Mouse (Mus musculus) embryonic facial prominence, embryonic 15.5 days (tissue): ENCODE measurements around the gene Ap3d1. TPM values are rescaled to one million over a fixed set of nuclear protein-coding genes. Genes with fewer than 3 reads are reported as not detected.

Experiments
- ATAC-seq: fragments of 200-750 bp; cut with Nextera tagmentation; 2 replicates; pipeline ENCODE4 v1.8.0; 2017; ENCODE audit warnings: low read depth, moderate TSS enrichment; ENCODE audit not compliant: insufficient number of reproducible peaks, low FRiP score, low TSS enrichment
- H3K27ac ChIP-seq: fragments of 300-500 bp; sonication (generic); replicated peaks from 2 replicates; pipeline ENCODE4 v1.5.1; 2015; ENCODE audit warnings: mild to moderate bottlenecking, inconsistent platforms
- H3K27me3 ChIP-seq: fragments of 300-500 bp; sonication (generic); 2 replicates; pipeline ENCODE4 v1.6.1; 2015; ENCODE audit warnings: inconsistent platforms
- H3K36me3 ChIP-seq: fragments of 300-500 bp; sonication (generic); 2 replicates; pipeline ENCODE4 v1.6.1; 2015; ENCODE audit warnings: mild to moderate bottlenecking, inconsistent platforms
- H3K4me1 ChIP-seq: fragments of 300-500 bp; sonication (generic); 2 replicates; pipeline ENCODE4 v1.6.1; 2015; ENCODE audit warnings: inconsistent platforms
- H3K4me2 ChIP-seq: fragments of 300-500 bp; sonication (generic); replicated peaks from 2 replicates; pipeline ENCODE4 v1.6.1; 2015; ENCODE audit warnings: mild to moderate bottlenecking, inconsistent platforms
- H3K4me3 ChIP-seq: fragments of 300-500 bp; sonication (generic); replicated peaks from 2 replicates; pipeline ENCODE4 v1.5.1; 2015; ENCODE audit warnings: mild to moderate bottlenecking, inconsistent platforms
- H3K9ac ChIP-seq: fragments of 300-500 bp; sonication (generic); 2 replicates; pipeline ENCODE4 v1.6.1; 2015; ENCODE audit warnings: inconsistent platforms
- H3K9me3 ChIP-seq: fragments of 300-500 bp; sonication (generic); replicated peaks from 2 replicates; pipeline ENCODE4 v1.6.1; 2016; ENCODE audit warnings: inconsistent platforms
- WGBS: fragments of 180-500 bp; shearing (Covaris S2); methylation state at CpG from one replicate; pipeline ENCODE4 v1.1.7; 2015; 5-methylcytosine and 5-hydroxymethylcytosine counted together
- polyA plus RNA-seq: library from polyadenylated mRNA; unstranded; fragments of >200 nt; fragmentation: Nextera tagmentation; extraction: Ambion mirVana; gene quantifications from 2 replicates; pipeline ENCODE4 v1.2.1, GENCODE M21; 2015

Ap3d1 gene
- polyA plus RNA-seq, 1 experiment from 2014 or later, result 75.2 TPM

- no peak overlapping the region for H3K4me2 ChIP-seq
- WGBS, result 88% methylated on average over 4 of the region's 4 CpGs
- H3K4me1 ChIP-seq, result peaks cover 32% of the 10 kb centered on the region
- no peaks in the 10 kb centered on the region for H3K27me3 ChIP-seq
- H3K9me3 ChIP-seq, result no peaks in the 10 kb centered on the region
- H3K27ac ChIP-seq, result peak overlapping the region; percentile 77; the same call in 1 of the 2 replicates
- H3K4me3 ChIP-seq, result no peak overlapping the region
- peaks cover 94% of the 10 kb centered on the region for H3K36me3 ChIP-seq
- no peak overlapping the region for H3K9ac ChIP-seq
- no peak for ATAC-seq
Measured at GRCm38 (mm10) chr10:80774981-80775380, 32.9 kb upstream of the Ap3d1 start.

GRCm38 (mm10) chr10:80774549-80774948 lies 32.5 kb upstream of the Ap3d1 start:
- 9% methylated on average over 2 of the region's 2 CpGs for WGBS
- Histone ChIP-seq H3K4me1 (peaks cover 32% of the 10 kb centered on the region), H3K36me3 (peaks cover 94% of the 10 kb centered on the region), H3K9ac (no peak overlapping the region), H3K4me3 (no peak overlapping the region), H3K27ac (peak overlapping the region; percentile 77), H3K4me2 (no peak overlapping the region), H3K9me3 (no peaks in the 10 kb centered on the region), H3K27me3 (no peaks in the 10 kb centered on the region)
- peak; percentile 73 for ATAC-seq

GRCm38 (mm10) chr10:80773816-80774215 lies 31.8 kb upstream of the Ap3d1 start:
- Histone ChIP-seq H3K4me1 (peaks cover 32% of the 10 kb centered on the region), H3K4me2 (no peak overlapping the region), H3K9me3 (no peaks in the 10 kb centered on the region), H3K27me3 (no peaks in the 10 kb centered on the region), H3K27ac (peak overlapping the region; percentile 77), H3K4me3 (no peak overlapping the region), H3K36me3 (peaks cover 91% of the 10 kb centered on the region), H3K9ac (no peak overlapping the region)
- 76% methylated on average over 5 of the region's 5 CpGs for WGBS
- ATAC-seq, result no peak

- Histone ChIP-seq H3K27ac (no peak overlapping the region), H3K4me2 (no peak overlapping the region), H3K4me3 (no peak overlapping the region), H3K9ac (no peak overlapping the region), H3K27me3 (no peaks in the 10 kb centered on the region), H3K4me1 (peaks cover 6% of the 10 kb centered on the region; the same call in 1 of the 2 replicates), H3K36me3 (peaks cover 77% of the 10 kb centered on the region), H3K9me3 (no peaks in the 10 kb centered on the region)
- 85% methylated on average over 6 of the region's 6 CpGs for WGBS
- ATAC-seq, result no peak
Measured at GRCm38 (mm10) chr10:80768365-80768764, 26.3 kb upstream of the Ap3d1 start.

GRCm38 (mm10) chr10:80766161-80766815 lies 24.2 kb upstream of the Ap3d1 start:
- H3K9me3 ChIP-seq, result no peaks in the 10 kb centered on the region
- H3K4me3 ChIP-seq, result no peak overlapping the region
- ATAC-seq, result no peak
- H3K27me3 ChIP-seq, result no peaks in the 10 kb centered on the region
- peaks cover 56% of the 10 kb centered on the region for H3K36me3 ChIP-seq
- H3K4me2 ChIP-seq, result no peak overlapping the region
- no peak overlapping the region for H3K9ac ChIP-seq
- WGBS, result 69% methylated on average over 10 of the region's 10 CpGs
- H3K4me1 ChIP-seq, result 0 out of 2 replicates have a peak, but pooled peaks cover 4% of the 10 kb centered on the region
- no peak overlapping the region for H3K27ac ChIP-seq

GRCm38 (mm10) chr10:80765746-80766145 lies 23.7 kb upstream of the Ap3d1 start:
- H3K9ac ChIP-seq, result no peak overlapping the region
- H3K27ac ChIP-seq, result no peak overlapping the region
- H3K36me3 ChIP-seq, result peaks cover 51% of the 10 kb centered on the region
- H3K4me2 ChIP-seq, result no peak overlapping the region
- 73% methylated on average over 2 of the region's 2 CpGs for WGBS
- peaks cover 10% of the 10 kb centered on the region; the same call in 1 of the 2 replicates for H3K4me1 ChIP-seq
- ATAC-seq, result no peak
- H3K9me3 ChIP-seq, result no peaks in the 10 kb centered on the region
- no peak overlapping the region for H3K4me3 ChIP-seq
- H3K27me3 ChIP-seq, result no peaks in the 10 kb centered on the region

- 84% methylated on average over 2 of the region's 2 CpGs for WGBS
- ATAC-seq, result no peak
- H3K27me3 ChIP-seq, result no peaks in the 10 kb centered on the region
Measured at GRCm38 (mm10) chr10:80763502-80763901, 21.4 kb upstream of the Ap3d1 start.

GRCm38 (mm10) chr10:80761821-80762220 lies 19.8 kb upstream of the Ap3d1 start:
- Histone ChIP-seq H3K4me3 (no peak overlapping the region), H3K4me1 (peaks cover 38% of the 10 kb centered on the region), H3K9me3 (no peaks in the 10 kb centered on the region), H3K9ac (no peak overlapping the region), H3K4me2 (no peak overlapping the region), H3K27ac (no peak overlapping the region), H3K36me3 (peaks cover 17% of the 10 kb centered on the region), H3K27me3 (no peaks in the 10 kb centered on the region)
- ATAC-seq, result no peak
- WGBS, result 77% methylated on average over 3 of the region's 3 CpGs

More at GRCm38 (mm10) chr10:80763502-80763901, 21.4 kb upstream of the Ap3d1 start:
- no peaks in the 10 kb centered on the region for H3K9me3 ChIP-seq
- H3K27ac ChIP-seq, result no peak overlapping the region
- H3K4me2 ChIP-seq, result no peak overlapping the region
- H3K4me3 ChIP-seq, result no peak overlapping the region
- no peak overlapping the region for H3K9ac ChIP-seq
- peaks cover 21% of the 10 kb centered on the region; the same call in 1 of the 2 replicates for H3K4me1 ChIP-seq
- H3K36me3 ChIP-seq, result peaks cover 31% of the 10 kb centered on the region

- no peak for ATAC-seq
- Histone ChIP-seq H3K36me3 (peaks cover 7% of the 10 kb centered on the region; the same call in 1 of the 2 replicates), H3K27ac (no peak overlapping the region), H3K27me3 (no peaks in the 10 kb centered on the region), H3K9me3 (no peaks in the 10 kb centered on the region), H3K4me2 (no peak overlapping the region), H3K9ac (no peak overlapping the region), H3K4me3 (no peak overlapping the region), H3K4me1 (peaks cover 48% of the 10 kb centered on the region)
- WGBS, result 84% methylated on average over 4 of the region's 4 CpGs
Measured at GRCm38 (mm10) chr10:80760596-80761524, 18.8 kb upstream of the Ap3d1 start.

GRCm38 (mm10) chr10:80758651-80759050 lies 16.6 kb upstream of the Ap3d1 start:
- Histone ChIP-seq H3K9ac (no peak overlapping the region), H3K4me1 (peaks cover 46% of the 10 kb centered on the region), H3K9me3 (no peaks in the 10 kb centered on the region), H3K4me2 (no peak overlapping the region), H3K27me3 (no peaks in the 10 kb centered on the region), H3K27ac (no peak overlapping the region), H3K36me3 (no peaks in the 10 kb centered on the region; the same call in 1 of the 2 replicates), H3K4me3 (no peak overlapping the region)
- WGBS, result 63% methylated on average over 7 of the region's 7 CpGs
- no peak for ATAC-seq

- Histone ChIP-seq H3K27ac (0 out of 2 replicates have a peak overlapping the region, but pooled peaks have one; percentile 4), H3K4me2 (0 out of 2 replicates have a peak overlapping the region, but pooled peaks have one; percentile 80), H3K27me3 (no peaks in the 10 kb centered on the region), H3K9me3 (no peaks in the 10 kb centered on the region), H3K9ac (no peak overlapping the region), H3K4me3 (no peak overlapping the region; the same call in 1 of the 2 replicates), H3K4me1 (peaks cover 46% of the 10 kb centered on the region), H3K36me3 (no peaks in the 10 kb centered on the region)
- WGBS, result 31% methylated on average over 5 of the region's 5 CpGs
- ATAC-seq, result 0 out of 2 replicates have a peak, but pooled peaks have one; percentile 21
Measured at GRCm38 (mm10) chr10:80757717-80758116, 15.7 kb upstream of the Ap3d1 start.
